11 mouse cellular contexts compared by ENCODE assay signal in genomic region chr3:148867618-148868017, GRCm38 (mm10).
DNase-seq lines count a peak whose midpoint lies in the region; ATAC-seq and TF ChIP-seq lines count a peak whose summit lies in the region.
"Had no signal": no experiment of that assay in that cellular context is flagged by ENCODE, and none has a peak within 500 bp of the region (broad histone marks: within the 10 kb centered on the region; RNA-seq: fewer than 3 reads in every experiment).

No protein-coding gene starts in this region.

- H3K4me1 ChIP-seq in hindbrain, embryonic 14.5 days (replicated peaks; ENCODE audit: control insufficient read depth, insufficient read depth, low read length), result 0 out of 2 replicates have a peak, but pooled peaks cover 2% of the 10 kb centered on the region
- no peaks in the 10 kb centered on the region; the same call in 1 of the 2 replicates for H3K4me1 ChIP-seq in hindbrain, embryonic 16.5 days (ENCODE audit: control insufficient read depth, insufficient read depth, low read depth, low read length)
- H3K4me1 ChIP-seq in kidney, postnatal 0 days (replicated peaks; ENCODE audit: insufficient read depth, low read length), result no peaks in the 10 kb centered on the region
- peaks cover 9% of the 10 kb centered on the region for H3K4me1 ChIP-seq in midbrain, embryonic 16.5 days (ENCODE audit: control insufficient read depth, insufficient read depth, low read length)

- no peaks in the 10 kb centered on the region for H3K27me3 ChIP-seq in hindbrain, embryonic 14.5 days (ENCODE audit: control insufficient read depth, insufficient read depth, low read length)
- no peaks in the 10 kb centered on the region for H3K27me3 ChIP-seq in hindbrain, embryonic 16.5 days (replicated peaks; ENCODE audit: control insufficient read depth, insufficient read depth, low read length)
- H3K27me3 ChIP-seq in kidney, postnatal 0 days (ENCODE audit: insufficient read depth, low read length), result no peaks in the 10 kb centered on the region
- H3K27me3 ChIP-seq in midbrain, embryonic 16.5 days (ENCODE audit: control insufficient read depth, insufficient read depth, low read depth, low read length), result no peaks in the 10 kb centered on the region
- H3K27me3 ChIP-seq: midbrain, embryonic 15.5 days had no signal

- H3K27ac ChIP-seq in hindbrain, embryonic 14.5 days, result peak overlapping the region; percentile 26; the same call in 1 of the 2 replicates
- no peak overlapping the region for H3K27ac ChIP-seq in hindbrain, embryonic 16.5 days (ENCODE audit: low read depth, low read length)
- no peak overlapping the region for H3K27ac ChIP-seq in kidney, postnatal 0 days
- H3K27ac ChIP-seq in midbrain, embryonic 16.5 days (ENCODE audit: low read length), result no peak overlapping the region
- H3K27ac ChIP-seq: midbrain, embryonic 15.5 days had no signal

- no peak overlapping the region for H3K4me2 ChIP-seq in hindbrain, embryonic 14.5 days (replicated peaks)
- no peak overlapping the region for H3K4me2 ChIP-seq in hindbrain, embryonic 16.5 days (ENCODE audit: low read length)
- H3K4me2 ChIP-seq in kidney, postnatal 0 days (ENCODE audit: low read length), result no peak overlapping the region
- H3K4me2 ChIP-seq in midbrain, embryonic 16.5 days (ENCODE audit: low read length), result no peak overlapping the region
- H3K4me2 ChIP-seq: midbrain, embryonic 15.5 days had no signal

- H3K9me3 ChIP-seq in hindbrain, embryonic 14.5 days (ENCODE audit: control insufficient read depth, low read length), result no peaks in the 10 kb centered on the region
- no peaks in the 10 kb centered on the region for H3K9me3 ChIP-seq in hindbrain, embryonic 16.5 days (ENCODE audit: control insufficient read depth, low read length)
- H3K9me3 ChIP-seq in kidney, postnatal 0 days (replicated peaks; ENCODE audit: low read length), result no peaks in the 10 kb centered on the region
- no peaks in the 10 kb centered on the region for H3K9me3 ChIP-seq in midbrain, embryonic 16.5 days (replicated peaks; ENCODE audit: control insufficient read depth, low read length, poor library complexity, severe bottlenecking)
- H3K9me3 ChIP-seq: midbrain, embryonic 15.5 days had no signal

- ATAC-seq in hindbrain, embryonic 14.5 days (ENCODE audit: low FRiP score), result no peak
- ATAC-seq in hindbrain, embryonic 16.5 days, result no peak
- ATAC-seq in kidney, postnatal 0 days (replicated peaks; ENCODE audit: low FRiP score, low read depth), result no peak
- 0 out of 2 replicates have a peak, but pooled peaks have one; percentile 39 for ATAC-seq in neutrophil, adult 5-6 weeks (ENCODE audit: extremely low read depth, insufficient number of reproducible peaks, low FRiP score, poor library complexity, severe bottlenecking)
- no peak for ATAC-seq in midbrain, embryonic 16.5 days
- ATAC-seq: midbrain, embryonic 15.5 days had no signal

- WGBS in hindbrain, embryonic 14.5 days, result 29% methylated on average over 8 of the region's 8 CpGs
- 30% methylated on average over 8 of the region's 8 CpGs for WGBS in hindbrain, embryonic 16.5 days
- WGBS in kidney, postnatal 0 days, result 44% methylated on average over 8 of the region's 8 CpGs
- WGBS in midbrain, embryonic 16.5 days, result 43% methylated on average over 8 of the region's 8 CpGs

- no peak for DNase-seq in hindbrain, embryonic 14.5 days (ENCODE audit: low spot score)
- DNase-seq in T-cell, adult 2 months (ENCODE audit: low spot score), result peak; percentile 37
- DNase-seq in kidney, postnatal 0 days (ENCODE audit: low spot score), result peak; percentile 63
- no peak for DNase-seq in left cerebral cortex, adult 18-20 months (ENCODE audit: low spot score in 2 of 2)
- no peak for DNase-seq in heart, postnatal 25 days (ENCODE audit: low spot score)
- DNase-seq: cerebellum, adult 11-12 months; heart, postnatal 4 days had no signal

- H3K9ac ChIP-seq in hindbrain, embryonic 14.5 days, result no peak overlapping the region
- H3K9ac ChIP-seq in hindbrain, embryonic 16.5 days (ENCODE audit: low read depth, low read length), result no peak overlapping the region
- H3K9ac ChIP-seq in kidney, postnatal 0 days (ENCODE audit: low read depth, low read length), result no peak overlapping the region
- H3K9ac ChIP-seq in midbrain, embryonic 16.5 days (ENCODE audit: low read depth, low read length), result no peak overlapping the region
- H3K9ac ChIP-seq: midbrain, embryonic 15.5 days had no signal

- H3K36me3 ChIP-seq in hindbrain, embryonic 14.5 days (replicated peaks; ENCODE audit: control insufficient read depth, insufficient read depth), result 0 out of 2 replicates have a peak, but pooled peaks cover 5% of the 10 kb centered on the region
- no peaks in the 10 kb centered on the region for H3K36me3 ChIP-seq in hindbrain, embryonic 16.5 days (ENCODE audit: control insufficient read depth, insufficient read depth, low read length)
- 0 out of 2 replicates have a peak, but pooled peaks cover 11% of the 10 kb centered on the region for H3K36me3 ChIP-seq in kidney, postnatal 0 days (ENCODE audit: insufficient read depth, low read length)
- no peaks in the 10 kb centered on the region for H3K36me3 ChIP-seq in midbrain, embryonic 16.5 days (ENCODE audit: control insufficient read depth, insufficient read depth, low read length)
- H3K36me3 ChIP-seq: midbrain, embryonic 15.5 days had no signal

- intact Hi-C loops in heart, postnatal 25 days (cut with DNase I), result no loop called here

- peak; percentile 21; the same call in 1 of the 2 replicates for TF ChIP-seq CTCF in kidney, postnatal 0 days (IDR thresholded peaks at IDR 0.05; ENCODE audit: low read depth)

- H3K4me3 ChIP-seq in hindbrain, embryonic 14.5 days (replicated peaks; ENCODE audit: low read length), result no peak overlapping the region
- no peak overlapping the region for H3K4me3 ChIP-seq in hindbrain, embryonic 16.5 days (ENCODE audit: low read length)
- no peak overlapping the region for H3K4me3 ChIP-seq in kidney, postnatal 0 days (replicated peaks; ENCODE audit: low read depth, low read length)
- no peak overlapping the region for H3K4me3 ChIP-seq in midbrain, embryonic 16.5 days (ENCODE audit: low read depth, low read length)
- H3K4me3 ChIP-seq: midbrain, embryonic 15.5 days had no signal

Comparison
In these comparisons a context has a peak if more than half of its experiments do, and no peak if none do; other contexts are left out.
1. DNase-seq: peak in T-cell, adult 2 months (single experiment) and kidney, postnatal 0 days (single experiment); none in hindbrain, embryonic 14.5 days (single experiment), left cerebral cortex, adult 18-20 months (0 of 2) and heart, postnatal 25 days (single experiment).